Mouse (Mus musculus) heart, embryonic 14.5 days (tissue): ENCODE measurements around the gene Frmd8. TPM values are rescaled to one million over a fixed set of nuclear protein-coding genes. Genes with fewer than 3 reads are reported as not detected.
A peak's percentile ranks its signal among the peaks of the same experiment; 100 is the strongest.

Experiments used
- ATAC-seq: fragments of 200-750 bp; cut with Nextera tagmentation; 2 replicates; pipeline ENCODE4 v1.8.0; 2017; ENCODE audit warnings: low read depth, moderate TSS enrichment; ENCODE audit not compliant: insufficient number of reproducible peaks, insufficient read depth, low FRiP score
- H3K27ac ChIP-seq, 2 experiments: fragments of 200-500 bp in 1 of 2; fragments of 300-500 bp in 1 of 2; sonication (generic) in 1 of 2; replicated peaks in 1 of 2; 2 replicates each; pipeline ENCODE4 v1.5.1; 2012 to 2014; ENCODE audit warnings: low read depth in 2 of 2, low read length in 2 of 2, control low read depth in 1 of 2, mild to moderate bottlenecking in 1 of 2, mixed read lengths in 1 of 2; ENCODE audit not compliant: control insufficient read depth in 1 of 2, insufficient read depth in 1 of 2
- H3K27me3 ChIP-seq: fragments of 300-500 bp; sonication (generic); 2 replicates; pipeline ENCODE4 v1.6.1; 2014; ENCODE audit warnings: mild to moderate bottlenecking, low read length, control low read depth; ENCODE audit not compliant: control insufficient read depth, insufficient read depth
- H3K36me3 ChIP-seq: fragments of 300-500 bp; sonication (generic); 2 replicates; pipeline ENCODE4 v1.6.1; 2014; ENCODE audit warnings: mild to moderate bottlenecking, control low read depth, low read length, mixed read lengths; ENCODE audit not compliant: control insufficient read depth, insufficient read depth
- H3K4me1 ChIP-seq, 2 experiments: fragments of 200-500 bp in 1 of 2; fragments of 300-500 bp in 1 of 2; sonication (generic) in 1 of 2; 2 replicates each; pipeline ENCODE4 v1.6.1; 2012 to 2014; ENCODE audit warnings: low read length in 2 of 2, control low read depth in 1 of 2, mixed read lengths in 1 of 2; ENCODE audit not compliant: control insufficient read depth in 2 of 2, insufficient read depth in 2 of 2
- H3K4me2 ChIP-seq: fragments of 300-500 bp; sonication (generic); 2 replicates; pipeline ENCODE4 v1.6.1; 2014; ENCODE audit warnings: mild to moderate bottlenecking, low read length
- H3K4me3 ChIP-seq, 2 experiments: fragments of 200-500 bp in 1 of 2; fragments of 300-500 bp in 1 of 2; sonication (generic) in 1 of 2; 2 replicates each; pipeline ENCODE4 v1.5.1; 2012 to 2014; ENCODE audit warnings: low read length in 2 of 2, mild to moderate bottlenecking in 2 of 2, control low read depth in 1 of 2, low read depth in 1 of 2, moderate library complexity in 1 of 2; ENCODE audit not compliant: control insufficient read depth in 1 of 2, insufficient read depth in 1 of 2
- H3K9ac ChIP-seq: fragments of 300-500 bp; sonication (generic); 2 replicates; pipeline ENCODE4 v1.6.1; 2014; ENCODE audit warnings: mild to moderate bottlenecking, low read length
- H3K9me3 ChIP-seq: fragments of 300-500 bp; sonication (generic); 2 replicates; pipeline ENCODE4 v1.6.1; 2016; ENCODE audit warnings: low read length, control low read depth; ENCODE audit not compliant: control insufficient read depth
- WGBS: fragments of 180-500 bp; shearing (Covaris S2); extraction: QIAGEN DNeasy Blood & Tissue Kit; methylation state at CpG from one replicate; pipeline ENCODE4 v1.1.7; 2014; 5-methylcytosine and 5-hydroxymethylcytosine counted together
- polyA plus RNA-seq: library from polyadenylated mRNA; unstranded; fragments of >200 nt; fragmentation: Nextera tagmentation; extraction: Ambion mirVana; gene quantifications from 2 replicates; pipeline ENCODE4 v1.2.1, GENCODE M21; 2014

The Frmd8 gene
- polyA plus RNA-seq = 18.5 and 19.2 TPM in 2 replicates

DNA sequence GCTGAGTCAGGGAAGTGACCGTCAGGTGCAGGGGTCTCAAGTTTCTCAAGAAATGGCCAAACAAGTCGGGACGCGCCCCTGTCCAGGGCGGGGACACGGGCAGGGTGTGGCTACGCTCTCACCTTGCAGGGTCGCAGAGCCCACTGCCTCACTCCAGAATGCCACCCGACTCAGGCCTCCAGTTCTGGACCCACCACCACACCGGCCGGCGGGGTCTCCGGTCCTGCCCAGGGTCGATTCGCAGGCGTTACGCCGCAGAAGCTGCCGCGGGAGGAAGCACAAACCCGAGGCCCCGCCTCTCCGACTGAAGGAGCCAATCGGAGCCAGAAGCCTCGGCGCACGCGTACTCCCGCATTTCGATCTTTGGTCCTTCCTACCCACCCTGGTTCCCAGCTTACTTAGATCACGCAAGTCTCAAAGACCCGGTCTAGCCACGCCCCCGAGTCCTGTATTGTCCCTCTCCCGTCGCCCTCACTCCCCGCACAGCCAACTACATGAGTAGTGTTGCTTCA lies at the start of gene Frmd8:
Frmd8 (minus strand) TSS at position 306 of the 512 bp plus-strand sequence.
- no peaks in the 10 kb centered on the region for H3K9me3 ChIP-seq
- H3K36me3 ChIP-seq = peaks cover 21% of the 10 kb centered on the region
- peak within 1 kb of the TSS; percentile 53 to 64; a peak in 3 of 4 replicates for H3K27ac ChIP-seq
- peak within 1 kb of the TSS; percentile 96 for H3K4me2 ChIP-seq
- peak within 1 kb of the TSS; percentile 85 for H3K9ac ChIP-seq
- peak within 1 kb of the TSS; percentile 71 to 96 for H3K4me3 ChIP-seq
- no peaks in the 10 kb centered on the region for H3K27me3 ChIP-seq
- peaks cover 22 to 56% of the 10 kb centered on the region in 2 experiments for H3K4me1 ChIP-seq
- under 1% methylated on average over 37 of the region's 37 CpGs for WGBS
- peak; percentile 68 for ATAC-seq

DNA sequence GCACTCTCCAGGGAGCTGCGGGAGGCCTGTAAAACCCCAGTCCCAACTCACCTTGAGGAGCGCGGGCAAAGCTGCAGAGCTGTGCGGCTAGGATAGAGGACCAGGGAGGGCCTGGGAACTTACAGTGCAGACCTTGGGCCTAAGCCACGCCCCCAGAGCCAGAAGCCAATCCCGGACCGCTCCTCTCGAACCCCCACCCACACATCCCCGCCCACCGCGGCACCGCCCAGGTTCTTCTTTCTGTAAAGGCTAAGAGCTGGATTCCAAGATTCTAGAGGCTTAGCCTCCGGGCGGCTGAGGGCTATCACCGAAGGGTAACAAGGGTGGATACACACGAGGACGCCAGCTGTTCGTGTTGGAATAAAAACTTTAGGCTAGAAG lies 49.6 kb upstream of the Frmd8 start, which contains the start of gene Cdc42ep2:
Cdc42ep2 (minus strand) TSS at position 104 of the 381 bp plus-strand sequence.
- WGBS = 0% methylated on average over 18 of the region's 18 CpGs
- H3K27me3 ChIP-seq = no peaks in the 10 kb centered on the region
- H3K4me3 ChIP-seq = peak within 1 kb of the TSS; percentile 65 to 73
- peak; percentile 89 for ATAC-seq
- H3K36me3 ChIP-seq = no peaks in the 10 kb centered on the region; the same call in 1 of the 2 replicates
- H3K9me3 ChIP-seq = no peaks in the 10 kb centered on the region
- peaks cover 23 to 42% of the 10 kb centered on the region in 2 experiments for H3K4me1 ChIP-seq
- peak within 1 kb of the TSS; percentile 74 for H3K9ac ChIP-seq
- H3K4me2 ChIP-seq = peak within 1 kb of the TSS; percentile 98
- H3K27ac ChIP-seq = peak within 1 kb of the TSS; percentile 86 to 89

DNA sequence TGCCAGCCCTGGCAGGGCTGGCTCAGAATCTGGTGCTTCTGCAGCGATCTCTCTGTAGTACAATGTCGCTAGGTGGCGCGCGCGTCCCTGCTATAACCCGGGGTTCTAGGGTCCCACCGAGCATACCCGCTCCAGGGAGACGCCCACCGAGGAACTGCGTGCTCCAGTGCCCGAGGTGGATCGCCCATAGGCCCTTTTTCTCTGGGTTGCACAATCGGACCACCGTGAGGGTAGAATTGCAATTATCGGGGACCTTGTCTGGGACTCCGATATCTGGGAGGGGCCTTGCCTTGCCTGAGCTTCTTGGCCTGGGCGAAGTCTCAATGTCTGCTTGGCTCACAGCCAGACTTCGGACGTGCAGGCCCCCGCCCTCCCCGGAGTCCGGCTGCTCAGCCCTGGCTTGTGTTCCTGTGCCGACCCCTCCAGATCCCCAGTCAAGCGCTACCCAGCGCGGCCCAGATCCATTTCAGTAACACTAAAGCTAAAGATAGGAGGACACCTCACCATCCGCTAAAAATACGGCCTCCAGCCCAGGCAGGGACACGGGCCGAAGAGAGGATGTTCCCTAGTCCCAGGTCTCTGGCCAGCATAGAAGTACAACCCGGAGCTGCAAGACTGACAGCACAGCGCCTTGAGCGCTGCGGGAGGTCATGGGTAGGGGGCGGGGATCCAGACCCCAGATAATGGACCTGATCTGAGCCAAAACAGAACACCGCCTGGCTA lies 49.1 kb upstream of the Frmd8 start:
- peak overlapping the region; percentile 65 to 73 for H3K4me3 ChIP-seq
- H3K36me3 ChIP-seq = no peaks in the 10 kb centered on the region; the same call in 1 of the 2 replicates
- peaks cover 19 to 38% of the 10 kb centered on the region in 2 experiments for H3K4me1 ChIP-seq
- H3K9ac ChIP-seq = peak overlapping the region; percentile 74
- peak overlapping the region; percentile 86 to 89 for H3K27ac ChIP-seq
- no peaks in the 10 kb centered on the region for H3K27me3 ChIP-seq
- no peaks in the 10 kb centered on the region for H3K9me3 ChIP-seq
- peak overlapping the region; percentile 98 for H3K4me2 ChIP-seq
- peak; percentile 73 for ATAC-seq
- WGBS = 0% methylated on average over 38 of the region's 38 CpGs

DNA sequence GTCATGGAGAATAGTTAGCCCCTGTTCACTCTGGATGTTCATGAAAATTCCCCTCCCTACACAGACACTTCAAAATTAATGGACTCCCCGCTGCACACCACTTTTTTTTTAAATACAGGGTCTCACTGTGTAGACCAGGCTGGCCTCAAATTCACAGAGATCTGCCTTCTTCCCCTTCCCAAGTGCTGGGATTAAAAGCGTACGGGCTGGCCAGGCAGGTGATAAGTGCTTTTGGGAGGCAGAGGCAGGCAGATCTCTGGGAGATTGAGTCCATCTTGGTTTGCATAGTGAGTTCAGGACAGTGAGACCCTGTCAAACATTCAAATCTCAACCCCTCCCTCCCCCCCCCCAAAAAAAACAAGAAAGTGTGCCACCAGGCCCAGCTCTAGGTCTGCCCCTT lies 47.9 kb upstream of the Frmd8 start:
- Histone ChIP-seq H3K9me3 (no peaks in the 10 kb centered on the region), H3K9ac (peak overlapping the region; percentile 51; the same call in 1 of the 2 replicates), H3K4me2 (peak overlapping the region; percentile 98), H3K36me3 (peaks cover 10% of the 10 kb centered on the region), H3K27ac (0 out of 4 replicates have a peak overlapping the region, but pooled peaks of 1 of the 2 experiments have one; percentile 89), H3K27me3 (no peaks in the 10 kb centered on the region), H3K4me1 (peaks cover 19 to 28% of the 10 kb centered on the region in 2 experiments), H3K4me3 (peak overlapping the region; percentile 9 to 65; a peak in 1 of 4 replicates)
- WGBS = 86% methylated on average over 3 of the region's 3 CpGs
- no peak for ATAC-seq

DNA sequence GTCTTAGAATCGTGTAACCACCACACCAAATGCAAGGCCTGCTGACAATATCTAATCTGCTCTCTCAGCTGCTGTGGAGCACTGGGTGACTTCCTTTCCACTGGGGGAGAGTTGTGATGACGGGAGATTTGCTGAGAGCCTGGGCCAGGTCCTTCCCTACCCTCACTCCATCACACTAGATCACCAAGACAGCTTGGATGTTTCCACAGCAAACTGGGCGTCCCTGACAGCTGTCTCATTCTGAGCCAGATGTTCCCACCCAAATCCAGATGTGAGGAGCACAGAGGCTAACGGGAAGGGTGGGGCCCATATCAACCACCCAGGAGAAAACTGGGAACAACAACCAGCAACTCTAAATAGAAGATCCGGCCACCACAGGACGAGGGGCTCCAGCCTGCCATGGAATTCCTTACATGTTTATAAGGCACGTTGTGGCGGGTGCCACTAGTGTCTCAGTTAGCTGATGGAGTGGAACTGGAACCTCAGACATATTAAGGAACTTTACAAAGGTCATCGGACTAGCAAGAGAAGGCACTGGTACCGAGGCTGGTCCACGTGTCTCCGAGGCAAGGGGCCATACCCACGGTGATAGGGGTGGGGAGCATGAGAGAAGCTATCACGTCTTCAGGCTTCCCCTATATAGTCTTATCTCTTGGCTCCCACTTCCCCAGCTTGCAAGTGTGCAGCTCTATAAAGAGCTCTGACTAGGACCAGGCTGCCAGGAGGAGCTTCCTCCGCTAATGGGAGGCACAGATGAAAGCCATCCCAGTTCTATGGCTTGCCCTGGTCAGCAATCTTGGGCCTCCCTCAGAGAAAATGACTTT lies 47.3 kb upstream of the Frmd8 start:
- peak overlapping the region; percentile 20 to 22; a peak in 1 of 4 replicates for H3K27ac ChIP-seq
- H3K9ac ChIP-seq = peak overlapping the region; percentile 51
- peak overlapping the region; percentile 98 for H3K4me2 ChIP-seq
- H3K36me3 ChIP-seq = peaks cover 16% of the 10 kb centered on the region
- peak overlapping the region; percentile 7 to 9; a peak in 3 of 4 replicates for H3K4me3 ChIP-seq
- H3K4me1 ChIP-seq = peaks cover 19 to 28% of the 10 kb centered on the region in 2 experiments
- no peaks in the 10 kb centered on the region for H3K27me3 ChIP-seq
- WGBS = 37% methylated on average over 15 of the region's 15 CpGs
- H3K9me3 ChIP-seq = no peaks in the 10 kb centered on the region
- ATAC-seq = no peak

GRCm38 (mm10) chr19:5921715-5922114 lies 46.6 kb upstream of the Frmd8 start:
- Histone ChIP-seq H3K9me3 (no peaks in the 10 kb centered on the region), H3K4me2 (peak overlapping the region; percentile 98), H3K27ac (0 out of 4 replicates have a peak overlapping the region, but pooled peaks of 1 of the 2 experiments have one; percentile 20), H3K9ac (peak overlapping the region; percentile 51), H3K4me3 (peak overlapping the region in 1 of 2 experiments; percentile 7; a peak in 2 of 4 replicates), H3K27me3 (no peaks in the 10 kb centered on the region), H3K4me1 (peaks cover 19 to 28% of the 10 kb centered on the region in 2 experiments), H3K36me3 (peaks cover 23% of the 10 kb centered on the region)
- no peak for ATAC-seq
- 23% methylated on average over 9 of the region's 9 CpGs for WGBS
